Mouse (Mus musculus) megakaryocyte progenitor cell, adult 5-6 weeks (primary cell): ENCODE results near the gene Zmiz1. TPM values are rescaled to one million over a fixed set of nuclear protein-coding genes. Genes with fewer than 3 reads are reported as not detected.

Experiments
- ATAC-seq: replicated peaks from 2 replicates; pipeline ENCODE4 v1.8.0; 2016; ENCODE audit warnings: mild to moderate bottlenecking, moderate TSS enrichment, inconsistent platforms; ENCODE audit not compliant: poor library complexity
- total RNA-seq, 2 experiments: library from RNA; stranded (forward) in 1 of 2; stranded (reverse) in 1 of 2; fragments of 157-497, 149-512 nt in 1 of 2; fragments of 200-1000 nt in 1 of 2; gene quantifications; 2 replicates each; pipeline versions ENCODE4 v1.2.3 to v1.2.4; 2015 to 2017

Gene Zmiz1
- total RNA-seq, 2 experiments from 2014 or later, result 8.2 to 70.0 TPM

DNA sequence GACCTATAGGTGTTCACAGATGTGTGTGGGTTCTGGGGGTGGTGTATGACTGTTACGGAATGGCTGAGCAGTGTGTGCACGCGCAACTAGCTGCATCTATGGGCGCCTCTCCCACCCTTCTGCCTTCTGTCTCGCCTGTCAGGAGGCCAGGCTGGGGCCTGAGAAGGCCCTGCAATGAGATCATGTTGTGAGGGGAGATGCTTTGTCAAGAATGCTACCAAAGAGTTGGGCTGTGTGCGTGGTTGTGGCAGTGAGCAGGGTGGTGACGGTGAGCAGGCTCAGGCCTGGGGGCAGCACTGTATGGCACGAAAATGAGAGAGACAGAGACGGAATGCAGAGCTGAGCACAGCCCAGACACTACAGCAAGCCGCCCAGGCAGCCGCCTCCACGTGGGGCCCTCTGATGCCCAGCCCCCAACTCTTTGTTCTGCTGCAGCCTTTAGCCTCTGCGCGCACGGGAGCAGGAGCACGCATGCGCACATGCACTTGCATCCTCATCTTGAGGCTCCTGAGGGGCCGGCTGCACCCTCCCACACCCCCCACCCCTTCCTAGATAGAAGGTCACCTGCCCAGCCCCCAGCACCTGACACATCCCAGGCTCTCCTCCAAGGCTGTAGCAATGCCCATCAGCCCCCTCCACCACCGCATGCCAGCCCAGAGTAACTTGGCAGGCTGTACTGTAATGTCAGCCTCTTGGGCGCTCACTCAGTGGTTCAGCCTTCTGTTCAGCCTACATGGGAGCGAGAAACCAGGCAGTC lies 126.7 kb downstream of the Zmiz1 start:
- no peak for ATAC-seq

DNA sequence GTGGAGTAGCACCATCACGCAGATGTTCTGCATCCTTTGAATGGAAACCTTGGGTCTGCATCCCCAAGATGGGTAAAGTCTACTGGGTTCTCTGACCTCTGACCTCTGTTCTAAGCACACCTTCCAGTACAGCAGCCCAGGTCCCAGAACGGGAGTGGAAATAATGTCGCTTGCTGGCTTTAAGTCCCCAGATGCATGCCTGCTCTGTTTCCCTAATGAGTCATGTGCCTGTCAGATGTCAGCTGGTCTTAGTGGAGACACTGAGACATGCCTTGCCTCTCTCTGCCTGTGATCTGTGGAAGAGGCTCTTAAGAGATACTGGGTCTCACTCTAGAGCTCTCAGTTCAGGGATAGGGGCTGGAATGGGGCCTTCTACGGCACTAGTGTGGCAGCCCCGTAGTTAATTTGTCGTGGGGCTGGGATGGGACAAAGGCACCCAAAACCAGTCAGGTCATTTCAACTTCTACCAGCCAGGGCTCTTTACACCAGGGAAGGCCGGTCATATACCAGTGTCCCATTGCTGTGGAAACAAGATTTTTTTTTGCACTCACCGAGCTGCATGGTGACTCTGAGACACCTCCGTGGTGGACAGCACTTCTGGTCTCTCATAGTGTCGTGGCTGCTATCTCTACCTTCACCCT lies 128.0 kb downstream of the Zmiz1 start:
- ATAC-seq, result no peak

DNA sequence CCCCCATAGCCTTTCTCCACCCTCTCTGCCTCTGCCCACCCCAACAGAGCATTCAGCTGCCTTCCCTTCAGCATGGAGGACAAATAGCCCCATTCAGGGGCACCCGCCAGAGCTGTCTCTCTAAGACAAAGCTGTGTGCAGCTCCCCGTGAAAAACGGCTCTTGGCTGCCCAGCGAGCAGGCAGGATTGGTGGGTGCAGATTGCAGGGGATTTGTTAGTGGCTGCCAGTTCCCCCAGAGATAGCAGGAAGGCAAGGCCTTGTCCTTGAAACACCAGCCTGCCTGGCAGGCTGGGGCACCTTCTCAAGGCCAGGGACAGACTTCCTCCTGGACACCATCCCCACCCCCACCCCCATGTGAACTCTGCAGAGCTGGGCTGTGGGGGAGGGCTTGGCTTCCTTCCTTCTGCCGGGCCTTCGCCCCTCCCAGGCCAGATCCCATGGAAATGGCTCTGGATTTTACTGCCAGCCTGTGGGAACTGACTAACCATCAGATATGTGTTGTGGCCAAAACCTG lies 128.6 kb downstream of the Zmiz1 start:
- ATAC-seq, result peak; percentile 15; the same call in 1 of the 2 replicates

DNA sequence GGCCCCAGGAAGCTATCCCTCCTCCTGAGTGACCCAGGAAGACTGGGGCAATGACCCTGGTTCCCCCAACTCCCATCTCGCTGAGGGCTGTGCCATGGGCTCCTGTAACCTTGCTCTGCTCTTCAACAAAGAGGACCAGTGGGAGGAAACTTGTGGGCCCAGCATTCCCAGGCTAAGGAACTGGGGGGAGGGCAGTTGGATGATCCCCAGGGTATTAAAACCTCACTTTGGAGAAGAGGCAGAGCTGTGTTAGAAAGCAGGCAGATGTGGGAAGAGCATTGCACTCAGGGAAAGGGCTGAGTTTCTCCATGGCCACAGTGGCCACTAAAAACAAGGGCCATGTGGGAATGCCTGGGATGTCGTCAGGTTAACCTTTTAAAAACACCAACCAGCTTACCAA lies 129.2 kb downstream of the Zmiz1 start:
- no peak for ATAC-seq

DNA sequence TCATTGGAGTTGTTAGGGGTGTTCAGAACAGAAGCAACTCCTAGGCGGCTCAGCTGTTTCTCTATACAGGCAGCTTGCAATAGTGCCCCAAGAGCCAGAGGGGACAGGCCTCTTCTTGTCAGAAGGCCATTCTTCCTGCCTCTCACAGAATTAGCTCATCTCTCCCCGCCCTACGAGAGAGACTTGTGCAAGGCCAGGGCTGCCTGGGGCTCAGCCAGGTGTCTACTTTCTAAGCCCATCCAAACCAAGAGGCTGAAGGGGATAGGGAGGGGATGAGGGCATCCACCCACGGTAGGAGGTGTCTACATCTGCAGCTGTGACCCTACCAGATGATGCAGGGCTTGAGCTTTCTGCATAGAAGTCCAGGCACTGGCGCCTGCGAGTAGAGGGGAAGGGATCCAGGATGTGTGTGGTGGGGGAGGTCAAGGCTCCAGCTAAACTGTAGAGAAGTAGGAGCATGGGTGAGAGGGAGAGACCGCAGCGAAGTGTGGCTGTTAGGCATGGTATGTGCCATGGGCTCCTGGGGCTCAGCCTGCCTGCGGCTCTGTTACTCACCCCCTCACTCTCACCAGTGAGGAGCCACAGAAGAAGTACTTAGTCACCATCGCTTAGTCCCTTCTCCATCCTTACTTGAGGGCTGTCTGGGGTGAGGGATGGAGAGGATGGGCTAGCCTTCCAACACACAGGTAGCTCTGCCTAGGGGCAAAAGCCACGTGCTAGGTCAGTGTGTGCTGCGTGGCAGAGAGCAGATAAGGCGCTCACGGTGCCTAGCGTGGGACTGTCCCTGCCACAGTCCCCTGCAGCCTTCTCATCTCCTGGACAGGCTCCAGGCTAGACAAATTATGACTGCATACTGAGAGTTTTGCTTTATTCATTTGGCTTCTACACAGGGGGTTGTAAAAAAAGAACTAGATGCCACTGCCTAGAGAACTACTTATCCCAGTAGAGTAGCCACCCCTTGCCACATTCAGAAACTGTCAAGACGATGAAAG lies 130.3 kb downstream of the Zmiz1 start:
- peak; percentile 53 for ATAC-seq

DNA sequence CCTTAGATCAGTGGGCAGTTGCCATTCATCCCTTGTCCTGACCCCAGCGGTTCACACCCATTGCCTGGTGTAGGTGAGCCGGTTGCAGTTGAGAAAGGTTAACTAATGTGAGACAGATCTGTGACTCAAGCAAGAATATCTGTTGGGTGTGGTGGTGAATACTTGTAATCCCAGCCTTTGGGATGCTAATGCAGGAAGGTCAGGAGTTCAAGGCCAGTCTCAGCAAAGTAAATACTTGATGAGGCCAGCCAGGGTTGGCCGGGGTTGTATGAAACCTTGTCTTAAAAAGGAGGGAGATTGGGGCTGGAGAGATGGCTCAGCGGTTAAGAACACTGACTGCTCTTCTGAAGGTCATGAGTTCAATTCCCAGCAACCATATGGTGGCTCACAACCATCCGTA lies 132.0 kb downstream of the Zmiz1 start:
- ATAC-seq, result no peak

DNA sequence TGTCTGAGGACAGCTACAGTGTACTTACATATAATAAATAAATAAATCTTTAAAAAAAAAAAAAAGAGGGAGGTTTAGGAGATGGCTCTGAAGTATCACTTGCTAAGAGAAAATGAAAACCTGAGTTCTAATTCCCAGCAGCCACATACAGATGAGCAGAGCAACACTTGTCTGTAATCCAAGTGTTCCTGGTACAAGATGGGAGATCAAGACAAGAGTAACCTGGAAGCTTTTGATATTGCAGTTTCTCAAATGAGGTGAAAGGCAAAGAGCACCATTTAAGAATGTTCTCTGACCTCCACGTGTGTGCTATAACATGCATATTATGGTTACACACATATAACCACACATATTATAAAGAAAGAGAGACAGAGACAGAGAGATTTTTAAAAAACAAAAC lies 132.4 kb downstream of the Zmiz1 start:
- ATAC-seq, result no peak

DNA sequence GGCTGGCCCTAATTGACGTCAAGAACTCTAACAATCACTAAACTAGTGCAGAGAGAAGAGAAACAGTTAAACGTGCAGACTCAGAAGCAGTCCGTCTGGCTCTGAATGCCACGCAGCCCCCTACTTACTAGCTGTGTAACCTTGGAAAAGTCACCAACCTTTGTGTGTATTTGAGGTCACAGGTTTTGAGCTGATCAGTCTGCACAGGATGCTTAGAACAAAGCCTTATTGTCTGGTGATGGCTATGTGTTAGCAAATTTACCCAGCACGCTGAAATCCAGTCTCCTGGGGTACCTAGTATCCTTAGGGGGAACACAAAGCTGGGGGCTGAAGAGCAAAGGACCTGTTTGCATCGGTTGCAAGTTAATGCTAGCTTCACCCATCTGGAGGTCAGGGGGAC lies 133.5 kb downstream of the Zmiz1 start:
- ATAC-seq, result no peak

DNA sequence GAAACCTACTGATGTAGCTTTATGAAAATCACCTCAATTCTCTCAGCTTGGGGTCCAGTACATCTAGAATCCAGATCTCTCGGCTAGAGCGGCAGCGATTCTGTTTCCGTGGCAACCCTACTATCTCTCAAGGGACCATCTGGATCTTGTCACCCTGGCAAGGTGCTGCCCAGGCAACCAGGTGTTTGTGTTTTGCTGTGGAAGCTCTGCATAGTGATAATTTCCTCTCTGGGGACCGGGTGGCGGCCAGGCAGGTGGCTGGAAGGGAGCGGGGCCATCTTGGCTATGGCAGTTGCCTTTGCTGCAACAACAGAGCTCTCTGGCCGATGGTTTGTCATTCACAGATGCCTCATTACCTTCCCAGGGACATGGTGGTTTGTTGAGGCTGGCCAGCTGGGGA lies 134.9 kb downstream of the Zmiz1 start:
- no peak for ATAC-seq

DNA sequence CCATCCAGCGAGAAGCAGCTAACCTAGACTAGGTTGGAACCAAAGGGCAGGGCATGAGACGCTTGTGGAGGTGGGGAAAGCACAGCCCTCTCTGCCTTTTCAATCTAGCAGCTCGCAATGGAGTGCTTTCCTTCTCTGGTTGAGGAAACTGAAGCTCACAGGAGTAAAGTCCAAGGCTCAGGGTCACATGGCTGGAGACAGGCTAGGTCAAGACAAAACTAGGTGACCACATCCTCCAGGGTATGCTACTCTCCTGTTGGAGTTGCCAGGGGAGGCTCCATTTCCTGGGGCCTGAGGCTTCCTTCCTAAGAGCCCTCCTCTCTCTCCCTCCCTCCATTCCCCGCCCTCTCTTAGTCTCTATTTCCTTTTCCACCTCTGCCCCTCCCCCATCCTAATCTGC lies 135.6 kb downstream of the Zmiz1 start:
- no peak for ATAC-seq

DNA sequence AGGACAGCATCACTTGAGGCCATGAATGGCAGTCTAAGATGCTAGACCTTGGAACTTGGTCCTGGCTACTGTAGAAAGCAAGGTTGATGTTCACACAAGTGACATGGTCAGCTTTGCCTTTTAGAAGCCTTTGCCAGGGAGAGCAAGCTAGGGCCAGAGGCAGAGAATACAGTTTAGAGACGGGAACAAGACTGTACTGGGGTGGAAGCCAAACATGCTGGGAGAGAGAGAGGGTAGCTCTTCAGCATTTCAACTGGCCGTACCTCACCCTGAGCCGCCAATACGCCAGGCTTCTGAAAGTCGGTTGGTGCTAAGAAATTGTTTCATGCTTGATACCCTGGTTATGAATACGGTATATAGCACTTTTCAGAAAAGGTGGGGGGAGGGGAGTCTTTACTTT lies 140.0 kb downstream of the Zmiz1 start:
- ATAC-seq, result no peak

DNA sequence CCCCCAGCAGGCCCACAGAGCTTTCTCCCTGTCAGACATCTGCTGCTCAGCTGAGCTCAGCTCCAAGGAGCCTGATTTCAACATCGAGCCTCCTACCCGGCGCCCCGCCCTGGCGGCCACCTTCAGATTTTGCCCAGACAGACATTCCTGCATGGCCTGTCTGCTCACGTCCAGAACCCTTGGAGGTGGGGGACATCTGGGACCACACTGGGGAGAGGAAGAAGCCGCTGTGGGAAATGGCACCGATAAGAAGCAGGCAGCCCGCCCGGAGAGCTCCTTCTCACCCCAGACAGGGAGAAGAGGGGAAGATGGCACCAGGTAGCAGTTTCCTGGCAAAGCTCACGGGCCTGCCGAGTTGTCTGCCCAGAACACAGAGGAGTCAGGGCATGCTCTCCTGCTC lies 140.9 kb downstream of the Zmiz1 start:
- ATAC-seq, result peak; percentile 42; the same call in 1 of the 2 replicates

DNA sequence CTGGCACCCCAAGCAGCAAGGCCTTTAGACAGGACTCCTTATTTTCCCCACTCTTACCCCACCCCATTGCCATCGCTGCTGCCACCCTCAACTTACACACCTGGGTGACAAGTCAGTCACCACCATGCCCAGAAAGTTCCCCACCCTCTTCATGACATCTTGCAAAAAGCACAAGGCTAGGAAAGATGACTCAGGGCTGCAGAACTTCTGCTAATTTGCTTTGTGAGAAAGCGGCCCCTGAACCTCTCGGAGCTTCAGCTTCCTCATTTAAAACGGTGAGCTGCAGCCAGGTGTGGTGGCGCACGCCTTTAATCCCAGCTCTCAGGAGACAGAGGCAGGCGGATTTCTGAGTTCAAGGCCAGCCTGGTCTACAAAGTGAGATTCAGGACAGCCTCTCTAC lies 141.4 kb downstream of the Zmiz1 start:
- peak; percentile 76 for ATAC-seq

DNA sequence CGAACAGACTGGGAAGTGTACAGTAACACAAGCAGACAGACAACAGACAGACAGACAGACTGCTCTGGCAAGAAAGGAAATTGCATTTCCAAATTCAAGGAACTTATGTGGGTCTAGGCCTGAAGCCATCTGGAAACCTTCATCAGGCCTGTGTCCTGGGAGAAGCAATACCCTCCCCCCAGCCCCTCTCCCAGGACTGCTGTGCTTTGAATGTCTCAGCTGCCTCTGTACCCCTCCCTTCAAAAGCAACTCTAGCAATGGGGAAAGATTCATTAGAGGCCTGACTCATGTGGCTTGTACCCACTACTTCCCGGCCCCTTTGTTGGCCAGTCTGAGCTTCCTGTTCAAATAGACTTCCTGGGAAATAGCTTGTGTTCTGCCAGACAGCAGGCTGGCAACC lies 142.0 kb downstream of the Zmiz1 start:
- no peak for ATAC-seq

DNA sequence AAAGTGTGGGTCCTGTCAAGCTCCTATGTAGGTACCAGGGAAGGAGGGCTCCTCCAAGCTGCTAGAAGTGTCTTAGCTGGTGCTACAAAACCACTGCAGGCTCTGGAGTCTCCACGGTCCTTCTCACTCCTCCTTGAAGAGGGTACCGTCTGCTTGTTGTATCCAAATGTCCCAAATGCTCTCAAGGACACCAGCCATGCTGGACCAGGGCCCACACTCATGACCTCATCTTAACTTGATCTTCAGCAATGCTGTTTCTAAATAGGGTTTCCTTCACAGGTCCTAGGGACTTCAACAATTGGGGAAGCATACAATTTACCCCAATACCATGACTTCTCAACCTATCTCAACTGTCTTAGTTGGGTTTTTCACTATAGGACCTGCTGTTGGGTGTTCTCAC lies 143.0 kb downstream of the Zmiz1 start:
- no peak for ATAC-seq

DNA sequence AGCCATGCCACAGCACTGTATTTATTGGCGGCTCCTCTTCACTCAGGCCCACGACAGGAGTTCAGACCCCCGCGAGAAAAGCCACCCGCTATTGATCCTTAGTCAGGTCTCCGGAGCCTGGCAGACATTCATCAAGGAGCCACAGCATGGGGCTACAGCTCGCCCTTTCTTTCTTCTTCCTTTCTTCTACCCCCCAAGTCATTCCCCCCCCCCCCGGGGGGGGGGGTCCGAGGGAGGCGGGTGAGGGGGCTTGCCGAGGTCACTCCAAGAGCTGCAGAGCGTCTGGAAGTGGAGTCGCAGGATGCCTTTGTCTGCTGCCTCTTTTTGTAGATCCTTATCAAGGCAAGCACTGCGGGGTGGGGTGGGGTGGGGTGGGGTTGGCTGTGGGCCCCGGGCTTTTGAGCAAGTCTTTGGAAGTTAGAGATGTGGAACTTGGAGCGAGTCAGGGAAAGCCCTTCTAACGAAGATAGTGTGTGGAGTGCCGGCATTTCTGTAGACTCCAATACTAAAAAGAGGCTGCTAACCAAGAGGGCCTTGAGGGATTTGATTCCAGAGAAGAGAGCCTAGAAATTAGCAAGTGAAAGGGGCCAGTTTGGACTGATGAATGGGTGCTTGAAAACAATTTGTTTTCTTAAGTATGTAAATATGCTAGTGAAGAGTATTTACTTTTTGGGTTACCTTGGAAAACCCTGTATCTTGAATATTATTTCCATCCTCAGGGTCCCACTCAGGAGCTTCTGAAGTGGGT lies 145.6 kb downstream of the Zmiz1 start:
- ATAC-seq, result no peak

DNA sequence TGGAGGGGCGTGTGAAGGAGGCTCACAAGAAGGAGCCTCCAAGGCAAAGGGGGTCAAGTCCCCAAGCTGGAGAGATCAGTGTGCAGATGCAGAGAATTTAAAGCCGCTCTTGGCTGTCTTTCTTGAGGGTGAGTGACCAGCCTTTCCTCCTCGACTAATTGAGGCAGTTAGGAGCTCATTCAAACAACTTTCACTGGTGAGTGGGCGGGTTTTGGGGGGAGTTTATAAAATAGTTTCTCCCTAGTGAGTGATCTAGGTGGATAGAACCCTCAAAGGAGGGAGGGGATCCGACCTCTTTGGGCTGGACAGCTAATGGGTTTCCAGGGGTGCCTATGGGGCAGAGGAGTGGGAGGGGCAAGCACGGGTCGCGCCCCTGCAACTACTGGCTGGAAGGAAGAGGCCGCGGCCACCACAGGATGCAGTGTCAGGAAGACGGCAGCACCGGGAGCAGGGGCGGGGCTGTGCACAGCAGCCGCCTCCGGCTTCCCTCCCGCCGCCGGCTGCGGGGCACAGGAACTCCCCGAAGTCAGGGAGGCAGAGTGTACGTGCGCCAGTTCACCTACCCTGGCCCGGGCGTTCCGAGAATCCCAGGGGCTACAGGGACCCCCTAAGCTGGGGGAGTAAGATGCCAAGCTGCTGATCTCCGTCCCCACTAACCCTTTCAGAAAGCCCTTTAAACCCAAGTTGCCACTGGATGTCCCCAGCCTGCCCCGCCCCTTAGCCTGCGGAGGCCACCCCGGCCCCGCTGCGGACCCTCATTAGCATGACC lies 147.6 kb downstream of the Zmiz1 start:
- peak; percentile 79 for ATAC-seq

DNA sequence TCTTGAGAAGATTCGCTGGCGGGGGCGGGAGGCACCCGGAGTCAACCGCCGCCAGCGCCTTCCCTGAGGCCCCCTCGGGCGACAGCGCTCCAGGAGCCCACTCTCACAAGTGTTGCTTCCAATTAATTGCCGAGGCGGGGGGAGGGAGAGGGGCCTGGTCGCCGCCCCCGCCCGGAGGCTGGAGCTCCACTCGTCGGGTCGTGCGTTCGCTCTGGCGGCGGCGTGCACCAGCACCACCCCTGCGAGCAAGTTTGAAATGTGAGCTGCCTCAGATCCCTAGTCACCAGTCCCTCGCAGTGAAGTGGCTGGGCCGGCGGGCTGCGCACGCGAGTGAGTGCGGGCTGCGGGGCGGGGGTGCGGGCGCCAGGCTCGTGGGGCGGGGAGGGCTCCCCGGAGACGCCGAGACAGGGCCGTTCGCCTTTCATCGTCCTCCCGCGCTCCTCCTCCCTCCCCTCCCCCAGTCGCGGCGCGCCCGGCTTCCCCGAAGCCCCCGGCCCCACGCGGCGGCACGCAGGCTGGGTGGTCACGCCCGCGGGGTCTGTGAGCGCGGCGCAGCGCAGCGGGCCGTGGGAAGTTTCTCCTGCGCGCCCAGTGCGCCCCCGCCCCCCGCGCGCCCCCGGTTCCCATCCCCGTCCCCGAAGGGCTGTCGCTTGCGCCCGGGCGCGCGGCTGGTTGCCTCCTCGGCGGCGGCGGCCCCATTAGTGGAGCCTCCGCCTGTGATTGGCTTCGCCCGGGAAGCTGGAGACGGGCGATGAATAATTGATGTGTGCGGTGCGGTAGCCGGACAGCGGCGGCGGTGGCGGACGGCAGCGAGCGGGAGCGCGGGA lies 148.4 kb downstream of the Zmiz1 start:
- no peak for ATAC-seq

DNA sequence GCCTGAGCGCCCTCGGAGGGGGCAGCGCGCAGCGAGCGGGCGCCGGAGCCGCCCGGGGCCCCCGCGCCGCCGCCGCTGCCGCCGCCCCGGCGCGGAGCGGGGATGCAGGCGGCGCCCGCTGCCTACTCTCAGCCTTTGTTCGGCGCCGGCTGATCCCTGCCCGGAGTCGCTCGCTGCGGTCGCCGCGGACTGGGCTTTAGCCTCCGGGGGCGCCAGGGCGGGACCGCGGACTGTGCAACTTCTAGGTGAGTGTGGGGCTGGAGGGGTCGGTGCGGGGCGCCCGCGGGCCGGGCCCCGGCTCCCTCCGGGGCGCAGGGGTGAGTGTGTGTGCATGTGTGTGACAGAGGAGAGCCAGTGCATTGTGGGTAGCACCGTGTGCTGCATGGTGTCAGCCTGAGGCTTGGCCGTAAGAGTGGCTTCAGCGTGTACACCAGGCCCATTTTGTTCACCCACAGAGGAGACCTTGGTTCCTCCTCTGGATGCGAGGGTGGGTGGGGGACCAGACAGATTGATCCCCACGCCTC lies 149.0 kb downstream of the Zmiz1 start:
- peak; percentile 49 for ATAC-seq
